Mouse (Mus musculus) intestine, embryonic 14.5 days (tissue): Measurements from ENCODE around the gene Rxrg. TPM values are rescaled to one million over a fixed set of nuclear protein-coding genes. Genes with fewer than 3 reads are reported as not detected.
A peak's percentile ranks its signal among the peaks of the same experiment; 100 is the strongest.

Experiments used
- ATAC-seq: fragments of 200-750 bp; cut with Nextera tagmentation; replicated peaks from 2 replicates; pipeline ENCODE4 v1.8.0; 2017; ENCODE audit warnings: low read depth, moderate number of reproducible peaks, moderate TSS enrichment, moderate library complexity; ENCODE audit not compliant: low FRiP score, low TSS enrichment
- DNase-seq: peaks from one replicate; pipeline ENCODE4 v3.0.0-alpha.2; 2018; ENCODE audit warnings: low spot score
- H3K27ac ChIP-seq: fragments of 300-500 bp; sonication (generic); 2 replicates; pipeline ENCODE4 v1.5.1; 2014; ENCODE audit warnings: low read depth, mild to moderate bottlenecking, control low read depth
- H3K27me3 ChIP-seq: fragments of 300-500 bp; sonication (generic); replicated peaks from 2 replicates; pipeline ENCODE4 v1.6.1; 2014; ENCODE audit warnings: low read length, control low read depth; ENCODE audit not compliant: control insufficient read depth, insufficient read depth
- H3K36me3 ChIP-seq: fragments of 300-500 bp; sonication (generic); 2 replicates; pipeline ENCODE4 v1.6.1; 2014; ENCODE audit warnings: low read length, control low read depth; ENCODE audit not compliant: control insufficient read depth, insufficient read depth
- H3K4me1 ChIP-seq: fragments of 300-500 bp; sonication (generic); replicated peaks from 2 replicates; pipeline ENCODE4 v1.6.1; 2014; ENCODE audit warnings: low read length, control low read depth, mixed read lengths; ENCODE audit not compliant: control insufficient read depth, insufficient read depth
- H3K4me2 ChIP-seq: fragments of 300-500 bp; sonication (generic); 2 replicates; pipeline ENCODE4 v1.6.1; 2014; ENCODE audit warnings: low read length
- H3K4me3 ChIP-seq: fragments of 300-500 bp; sonication (generic); 2 replicates; pipeline ENCODE4 v1.5.1; 2014; ENCODE audit warnings: low read depth, low read length, control low read depth, mixed read lengths
- H3K9ac ChIP-seq: fragments of 300-500 bp; sonication (generic); 2 replicates; pipeline ENCODE4 v1.6.1; 2014; ENCODE audit warnings: mild to moderate bottlenecking, low read length
- H3K9me3 ChIP-seq: fragments of 300-500 bp; sonication (generic); 2 replicates; pipeline ENCODE4 v1.6.1; 2016; ENCODE audit warnings: low read length, control low read depth; ENCODE audit not compliant: control insufficient read depth
- WGBS: fragments of 180-500 bp; shearing (Covaris S2); extraction: QIAGEN DNeasy Blood & Tissue Kit; methylation state at CpG from one replicate; pipeline ENCODE4 v1.1.7; 2014; 5-methylcytosine and 5-hydroxymethylcytosine counted together
- polyA plus RNA-seq: library from polyadenylated mRNA; unstranded; fragments of >200 nt; fragmentation: Nextera tagmentation; extraction: Ambion mirVana; gene quantifications from 2 replicates; pipeline ENCODE4 v1.2.1, GENCODE M21; 2014

The Rxrg gene
- polyA plus RNA-seq, result 1.4 and 1.5 TPM in 2 replicates

GRCm38 (mm10) chr1:167598255-167599081 is at the start of gene Rxrg:
Gene Rxrg (plus strand): TSS chr1:167598384.
- Histone ChIP-seq H3K4me2 (peak within 1 kb of the TSS; percentile 71), H3K9me3 (no peaks in the 10 kb centered on the region), H3K27me3 (peaks cover 21% of the 10 kb centered on the region), H3K36me3 (no peaks in the 10 kb centered on the region), H3K27ac (no peak within 1 kb of the TSS), H3K4me1 (no peaks in the 10 kb centered on the region; the same call in 1 of the 2 replicates), H3K4me3 (peak within 1 kb of the TSS; percentile 30), H3K9ac (0 out of 2 replicates have a peak within 1 kb of the TSS, but pooled peaks have one; percentile 30)
- ATAC-seq (peak; percentile 62), DNase-seq (peak; percentile 81)
- WGBS, result 1% methylated on average over 40 of the region's 40 CpGs

- peaks cover 11% of the 10 kb centered on the region; the same call in 1 of the 2 replicates for H3K4me1 ChIP-seq
- no peak overlapping the region for H3K9ac ChIP-seq
- 25% methylated on average over 6 of the region's 6 CpGs for WGBS
- H3K4me2 ChIP-seq, result no peak overlapping the region
- H3K27ac ChIP-seq, result no peak overlapping the region
- no peaks in the 10 kb centered on the region for H3K27me3 ChIP-seq
- no peak overlapping the region for H3K4me3 ChIP-seq
- H3K36me3 ChIP-seq, result no peaks in the 10 kb centered on the region
- H3K9me3 ChIP-seq, result no peaks in the 10 kb centered on the region
- no peak for ATAC-seq
- DNase-seq, result no peak
Measured at GRCm38 (mm10) chr1:167549324-167549723, 48.9 kb upstream of the Rxrg start.

DNA sequence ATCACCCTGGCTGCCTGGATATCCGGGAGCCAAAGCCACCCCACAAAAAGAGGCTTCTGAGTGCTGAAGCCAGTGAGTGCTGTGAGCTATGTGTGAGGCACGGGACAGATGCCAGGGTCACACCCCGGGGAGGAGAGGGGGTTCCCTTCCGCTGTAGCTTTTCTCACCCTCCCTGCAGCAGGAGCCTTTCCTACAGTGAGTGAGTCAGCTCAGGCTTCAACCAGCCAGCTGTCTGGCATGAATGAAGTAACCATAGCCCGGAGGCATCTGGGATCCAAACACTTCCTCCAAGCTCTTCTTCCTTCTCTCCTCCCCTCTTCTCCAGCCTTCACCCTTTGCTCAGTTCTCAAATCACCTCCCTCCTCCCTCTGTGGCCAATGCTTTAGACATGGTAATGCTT is 46.6 kb upstream of the Rxrg start:
- no peak for DNase-seq

GRCm38 (mm10) chr1:167553959-167554526 is 44.1 kb upstream of the Rxrg start:
- ATAC-seq (no peak), DNase-seq (no peak)

More for the DNA sequence above, 46.6 kb upstream of the Rxrg start:
- no peaks in the 10 kb centered on the region for H3K36me3 ChIP-seq
- H3K9me3 ChIP-seq, result no peaks in the 10 kb centered on the region
- no peak for ATAC-seq
- no peak overlapping the region for H3K9ac ChIP-seq
- H3K27me3 ChIP-seq, result no peaks in the 10 kb centered on the region
- no peak overlapping the region for H3K27ac ChIP-seq
- WGBS, result 28% methylated on average over 5 of the region's 5 CpGs
- H3K4me1 ChIP-seq, result peaks cover 11% of the 10 kb centered on the region; the same call in 1 of the 2 replicates
- H3K4me2 ChIP-seq, result no peak overlapping the region
- no peak overlapping the region for H3K4me3 ChIP-seq

DNA sequence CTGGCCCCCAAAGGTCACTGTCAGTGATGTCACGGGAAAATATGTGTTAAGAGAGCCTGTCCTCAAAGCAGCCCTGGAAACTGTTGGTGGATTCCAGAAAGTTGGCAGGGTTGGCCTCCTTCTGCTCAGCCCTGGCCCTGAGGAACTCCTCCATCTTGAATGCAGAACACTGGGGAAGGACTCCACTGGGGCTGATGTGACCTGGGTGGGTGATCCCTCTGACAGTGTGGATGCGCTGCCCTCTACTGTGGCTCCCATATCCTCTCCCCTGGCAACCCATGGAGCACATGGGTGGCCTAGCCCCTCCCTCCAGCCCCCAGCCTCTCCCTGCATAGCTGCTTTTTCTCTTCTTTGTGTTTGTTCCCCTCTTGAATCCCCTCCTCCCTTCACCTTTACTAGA is 31.6 kb upstream of the Rxrg start:
- no peak overlapping the region for H3K4me2 ChIP-seq
- H3K36me3 ChIP-seq, result no peaks in the 10 kb centered on the region
- no peaks in the 10 kb centered on the region for H3K9me3 ChIP-seq
- H3K4me1 ChIP-seq, result no peaks in the 10 kb centered on the region
- H3K27me3 ChIP-seq, result no peaks in the 10 kb centered on the region
- peak; percentile 49 for DNase-seq
- no peak overlapping the region for H3K4me3 ChIP-seq
- 64% methylated on average over 2 of the region's 2 CpGs for WGBS
- no peak overlapping the region for H3K9ac ChIP-seq
- no peak overlapping the region for H3K27ac ChIP-seq
- ATAC-seq, result no peak

More at GRCm38 (mm10) chr1:167553959-167554526, 44.1 kb upstream of the Rxrg start:
- WGBS, result 57% methylated on average over 6 of the region's 6 CpGs
- H3K4me1 ChIP-seq, result peaks cover 11% of the 10 kb centered on the region; the same call in 1 of the 2 replicates
- H3K9me3 ChIP-seq, result no peaks in the 10 kb centered on the region
- no peak overlapping the region for H3K27ac ChIP-seq
- H3K9ac ChIP-seq, result no peak overlapping the region
- H3K4me3 ChIP-seq, result no peak overlapping the region
- no peaks in the 10 kb centered on the region for H3K36me3 ChIP-seq
- no peak overlapping the region for H3K4me2 ChIP-seq
- no peaks in the 10 kb centered on the region for H3K27me3 ChIP-seq

GRCm38 (mm10) chr1:167579131-167579530 is 19.1 kb upstream of the Rxrg start:
- H3K9ac ChIP-seq, result no peak overlapping the region
- ATAC-seq (no peak), DNase-seq (no peak)
- no peaks in the 10 kb centered on the region for H3K36me3 ChIP-seq
- H3K27ac ChIP-seq, result no peak overlapping the region
- H3K27me3 ChIP-seq, result no peaks in the 10 kb centered on the region
- WGBS, result 81% methylated on average over 3 of the region's 3 CpGs
- no peaks in the 10 kb centered on the region for H3K4me1 ChIP-seq
- H3K9me3 ChIP-seq, result no peaks in the 10 kb centered on the region
- H3K4me3 ChIP-seq, result no peak overlapping the region
- H3K4me2 ChIP-seq, result no peak overlapping the region

- 62% methylated on average over 6 of the region's 6 CpGs for WGBS
- DNase-seq, result no peak
- H3K27me3 ChIP-seq, result no peaks in the 10 kb centered on the region
- no peaks in the 10 kb centered on the region for H3K9me3 ChIP-seq
- no peaks in the 10 kb centered on the region for H3K36me3 ChIP-seq
- ATAC-seq, result no peak
- no peak overlapping the region for H3K4me3 ChIP-seq
- no peak overlapping the region for H3K9ac ChIP-seq
- H3K4me1 ChIP-seq, result no peaks in the 10 kb centered on the region
- no peak overlapping the region for H3K4me2 ChIP-seq
- H3K27ac ChIP-seq, result no peak overlapping the region
Measured at GRCm38 (mm10) chr1:167583195-167583594, 15.0 kb upstream of the Rxrg start.

DNA sequence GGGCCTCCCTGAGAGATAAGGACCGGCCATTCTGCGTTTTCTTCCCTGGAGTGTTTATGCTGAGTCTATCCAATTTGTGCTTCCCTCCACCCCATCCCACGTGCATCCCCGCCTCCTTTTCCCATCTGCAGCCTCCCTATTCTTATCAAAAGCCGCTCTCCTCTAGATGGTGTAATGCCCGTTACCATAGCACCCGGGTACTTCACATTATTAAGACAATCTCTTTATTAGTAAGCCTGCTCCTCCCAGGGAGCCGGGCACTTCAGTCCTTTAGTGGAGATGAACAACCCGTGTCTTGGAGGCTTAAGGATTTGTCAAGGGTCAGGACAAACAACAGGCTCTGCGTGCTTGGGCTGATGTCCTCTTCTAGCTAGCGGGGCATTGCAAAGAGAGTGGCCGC is 14.3 kb upstream of the Rxrg start:
- 62% methylated on average over 12 of the region's 12 CpGs for WGBS
- DNase-seq, result no peak
- Histone ChIP-seq H3K27me3 (no peaks in the 10 kb centered on the region), H3K27ac (no peak overlapping the region), H3K4me1 (no peaks in the 10 kb centered on the region), H3K4me2 (no peak overlapping the region), H3K9ac (no peak overlapping the region), H3K9me3 (no peaks in the 10 kb centered on the region), H3K36me3 (no peaks in the 10 kb centered on the region), H3K4me3 (no peak overlapping the region)
- no peak for ATAC-seq
